Mouse (Mus musculus) hindbrain, embryonic 15.5 days (tissue): ENCODE measurements at regions not wholly inside any gene's neighbourhood (a gene's known extent, or its start where the extent isn't known, plus 50 kb on each side); places are given as distances from the start of the nearest gene placed in this dataset.

Experiments used
- ATAC-seq: fragments of 200-750 bp; cut with Nextera tagmentation; 2 replicates; pipeline ENCODE4 v1.8.0; 2017; ENCODE audit warnings: low read depth, moderate number of reproducible peaks, moderate TSS enrichment; ENCODE audit not compliant: low FRiP score
- H3K27ac ChIP-seq: fragments of 300-500 bp; sonication (generic); replicated peaks from 2 replicates; pipeline ENCODE4 v1.5.1; 2015; ENCODE audit warnings: mild to moderate bottlenecking, inconsistent platforms
- H3K27me3 ChIP-seq: fragments of 300-500 bp; sonication (generic); 2 replicates; pipeline ENCODE4 v1.6.1; 2015; ENCODE audit warnings: control low read depth, inconsistent platforms
- H3K36me3 ChIP-seq: fragments of 300-500 bp; sonication (generic); 2 replicates; pipeline ENCODE4 v1.6.1; 2015; ENCODE audit warnings: control low read depth, inconsistent platforms
- H3K4me1 ChIP-seq: fragments of 300-500 bp; sonication (generic); replicated peaks from 2 replicates; pipeline ENCODE4 v1.6.1; 2015; ENCODE audit warnings: control low read depth, inconsistent platforms
- H3K4me2 ChIP-seq: fragments of 300-500 bp; sonication (generic); 2 replicates; pipeline ENCODE4 v1.6.1; 2015; ENCODE audit warnings: moderate library complexity, mild to moderate bottlenecking, inconsistent platforms
- H3K4me3 ChIP-seq: fragments of 300-500 bp; sonication (generic); 2 replicates; pipeline ENCODE4 v1.5.1; 2015; ENCODE audit warnings: mild to moderate bottlenecking, inconsistent platforms
- H3K9ac ChIP-seq: fragments of 300-500 bp; sonication (generic); 2 replicates; pipeline ENCODE4 v1.6.1; 2015; ENCODE audit warnings: inconsistent platforms
- H3K9me3 ChIP-seq: fragments of 300-500 bp; sonication (generic); 2 replicates; pipeline ENCODE4 v1.6.1; 2016; ENCODE audit warnings: control low read depth, inconsistent platforms
- WGBS: fragments of 180-500 bp; shearing (Covaris S2); methylation state at CpG from one replicate; pipeline ENCODE4 v1.1.7; 2015; 5-methylcytosine and 5-hydroxymethylcytosine counted together

DNA sequence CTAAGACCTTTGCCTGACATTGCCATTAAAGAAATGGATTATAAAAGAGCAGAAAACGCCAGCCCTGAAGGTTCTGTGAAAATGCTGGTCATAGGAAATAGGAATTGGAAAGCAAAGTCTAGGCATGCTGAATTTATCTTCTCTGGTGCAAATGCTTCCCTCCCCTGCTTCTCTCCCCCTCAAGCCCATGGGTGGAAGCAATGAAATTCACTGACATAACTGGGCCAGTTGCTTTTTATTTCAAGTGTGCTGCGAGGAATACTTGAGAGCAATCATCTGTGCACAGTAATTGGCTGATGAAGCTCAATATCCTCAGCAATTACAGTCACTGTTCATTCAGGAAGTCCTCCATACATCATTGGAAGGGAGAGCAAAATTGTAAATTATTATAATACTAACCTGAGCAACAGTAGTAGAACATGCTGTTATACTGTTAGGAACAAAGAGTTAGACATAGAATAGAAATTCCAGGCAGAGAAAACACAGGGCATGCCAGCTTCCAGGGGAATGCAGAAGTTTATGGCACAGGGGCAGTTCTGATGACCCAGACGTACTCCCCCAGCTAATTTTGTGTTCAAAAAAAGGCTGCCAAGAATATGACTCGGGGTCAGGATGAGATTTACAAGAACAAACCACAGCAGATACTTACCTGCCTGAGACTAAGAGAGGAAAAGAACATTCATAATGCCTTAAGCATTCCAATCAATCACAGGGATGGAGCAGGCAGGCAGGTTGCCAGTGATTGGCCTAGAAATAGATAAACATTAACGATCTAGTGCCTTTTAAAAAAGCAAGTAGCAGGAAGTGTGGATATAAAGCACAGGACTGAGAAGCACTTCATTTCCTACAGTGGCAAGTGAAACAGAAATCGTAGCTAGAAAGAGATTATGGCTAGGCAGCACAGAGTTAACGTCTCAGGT is 325.1 kb downstream of the Serpinb8 start:
- ATAC-seq, result peak; percentile 74
- WGBS, result 51% methylated on average over 7 of the region's 7 CpGs
- no peak overlapping the region for H3K4me3 ChIP-seq
- no peaks in the 10 kb centered on the region for H3K36me3 ChIP-seq
- H3K27me3 ChIP-seq, result no peaks in the 10 kb centered on the region
- H3K4me1 ChIP-seq, result peaks cover 13% of the 10 kb centered on the region
- H3K27ac ChIP-seq, result peak overlapping the region; percentile 53
- H3K9me3 ChIP-seq, result no peaks in the 10 kb centered on the region
- no peak overlapping the region for H3K9ac ChIP-seq
- no peak overlapping the region for H3K4me2 ChIP-seq

DNA sequence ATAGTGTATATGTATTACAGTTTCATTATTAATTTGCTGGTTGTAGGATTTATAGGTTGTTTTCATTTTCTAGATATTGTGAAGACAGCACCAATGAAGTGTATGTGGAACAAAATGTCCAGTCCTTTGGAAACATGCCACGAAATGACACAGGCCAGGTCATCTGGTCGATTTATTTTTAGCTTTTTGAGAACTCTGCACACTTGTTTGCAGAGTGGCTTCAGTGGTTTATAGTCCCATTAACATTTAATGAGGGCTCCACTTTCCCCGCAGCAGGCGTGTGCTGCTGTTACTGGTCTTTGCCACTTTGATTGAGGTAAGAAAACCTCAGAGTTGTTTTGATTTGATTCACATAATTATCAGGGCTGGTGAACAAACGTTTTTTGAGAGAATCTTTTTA is 327.2 kb downstream of the Serpinb8 start:
- no peaks in the 10 kb centered on the region for H3K9me3 ChIP-seq
- peaks cover 13% of the 10 kb centered on the region for H3K4me1 ChIP-seq
- no peak overlapping the region for H3K27ac ChIP-seq
- no peak overlapping the region for H3K9ac ChIP-seq
- no peak overlapping the region for H3K4me2 ChIP-seq
- no peak for ATAC-seq
- 69% methylated on average over 5 of the region's 5 CpGs for WGBS
- no peaks in the 10 kb centered on the region for H3K27me3 ChIP-seq
- H3K36me3 ChIP-seq, result no peaks in the 10 kb centered on the region
- no peak overlapping the region for H3K4me3 ChIP-seq

DNA sequence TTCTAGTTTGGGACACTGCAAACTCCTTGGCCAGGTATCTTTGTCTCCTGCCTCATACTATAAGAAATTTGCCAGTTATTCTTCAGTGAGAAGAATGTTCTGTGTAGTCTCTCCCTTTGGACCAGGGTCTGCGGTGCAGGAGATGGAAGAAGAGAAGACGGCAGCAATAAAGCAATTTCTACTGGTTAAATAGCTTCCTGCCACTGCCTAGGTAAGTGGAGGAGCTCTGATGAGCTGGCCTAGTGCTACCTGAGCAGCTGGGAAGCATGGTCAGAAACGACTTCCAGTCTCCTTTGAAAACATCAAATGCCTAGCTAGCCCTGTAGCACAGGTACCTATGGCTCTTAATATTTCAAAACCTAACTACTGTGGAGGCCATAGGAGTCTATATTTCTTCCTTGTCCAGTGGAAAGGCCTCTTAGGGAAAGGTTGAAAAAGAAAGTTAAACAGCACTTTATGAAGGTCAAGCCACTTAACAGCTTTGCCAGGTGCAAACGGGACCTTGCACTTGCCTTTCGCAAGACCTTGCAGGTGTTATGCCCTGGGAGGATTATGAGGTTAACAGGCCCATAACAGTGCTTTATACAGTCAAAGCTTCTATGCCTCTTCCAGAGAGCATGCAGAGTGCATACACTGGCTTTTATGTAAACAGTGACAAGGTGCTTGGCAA is 351.9 kb downstream of the Serpinb8 start:
- no peaks in the 10 kb centered on the region for H3K9me3 ChIP-seq
- WGBS, result 80% methylated on average over 5 of the region's 5 CpGs
- H3K27ac ChIP-seq, result no peak overlapping the region
- H3K4me1 ChIP-seq, result no peaks in the 10 kb centered on the region
- no peak overlapping the region for H3K9ac ChIP-seq
- no peaks in the 10 kb centered on the region for H3K27me3 ChIP-seq
- no peak for ATAC-seq
- H3K36me3 ChIP-seq, result no peaks in the 10 kb centered on the region
- no peak overlapping the region for H3K4me2 ChIP-seq
- H3K4me3 ChIP-seq, result no peak overlapping the region

DNA sequence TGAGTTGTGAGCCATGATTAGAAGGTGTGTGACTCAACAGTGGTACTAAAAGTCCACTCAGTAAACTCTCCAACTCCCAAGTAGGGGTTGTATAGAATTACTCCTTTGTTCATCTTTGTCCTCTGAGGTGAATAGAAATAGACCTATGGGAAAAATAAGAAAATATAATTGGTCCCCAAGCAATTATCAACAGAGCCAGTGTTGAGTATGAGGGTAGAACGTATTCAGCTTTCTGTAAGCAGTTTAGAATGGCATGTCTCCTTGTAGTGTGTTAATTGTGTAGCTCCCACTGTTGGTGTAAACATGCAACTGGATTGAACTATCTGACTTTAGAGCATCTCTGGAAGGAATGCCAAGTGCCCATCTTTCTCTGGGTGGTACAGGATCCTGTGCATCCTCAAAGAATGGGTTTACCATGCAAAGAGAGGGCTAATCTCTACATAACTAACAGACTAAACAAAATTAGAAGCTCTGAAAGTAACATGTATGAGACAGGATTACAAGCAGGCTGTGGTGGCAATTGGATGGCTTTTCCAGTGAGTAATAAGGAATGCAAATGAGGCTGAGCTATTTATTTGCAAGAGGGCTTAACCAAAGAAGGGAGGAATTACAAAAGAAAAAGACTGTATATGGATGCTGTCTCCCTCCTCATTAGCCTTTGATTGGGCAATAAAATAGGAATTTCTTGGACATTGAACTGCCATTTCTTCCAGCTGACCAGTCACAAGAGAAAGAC is 356.6 kb downstream of the Serpinb8 start:
- H3K36me3 ChIP-seq, result no peaks in the 10 kb centered on the region
- H3K9ac ChIP-seq, result no peak overlapping the region
- no peak for ATAC-seq
- WGBS, result 69% methylated on average over 1 of the region's 1 CpGs
- H3K9me3 ChIP-seq, result no peaks in the 10 kb centered on the region
- no peak overlapping the region for H3K4me2 ChIP-seq
- no peak overlapping the region for H3K27ac ChIP-seq
- no peaks in the 10 kb centered on the region for H3K4me1 ChIP-seq
- H3K27me3 ChIP-seq, result no peaks in the 10 kb centered on the region
- H3K4me3 ChIP-seq, result no peak overlapping the region

DNA sequence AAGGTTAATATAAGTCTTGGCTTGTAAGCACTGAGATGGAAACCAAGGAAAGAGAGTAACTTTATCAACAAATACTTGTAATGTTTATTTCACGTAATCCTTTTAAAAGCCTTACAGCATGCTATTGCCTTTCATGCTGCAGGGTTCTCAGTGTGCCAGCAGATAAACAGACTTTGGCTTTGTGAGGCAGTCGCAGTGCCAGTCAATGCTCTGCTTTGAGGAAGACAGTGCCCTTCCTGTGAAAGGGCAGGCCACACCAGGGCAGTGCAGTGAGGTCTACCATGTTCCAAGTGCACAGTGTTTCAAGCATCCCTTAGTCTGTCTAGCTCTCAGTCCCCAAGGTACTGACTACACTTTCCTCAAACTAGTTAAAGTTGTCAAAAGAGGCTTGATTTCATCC is 360.6 kb downstream of the Serpinb8 start:
- 61% methylated on average over 2 of the region's 2 CpGs for WGBS

DNA sequence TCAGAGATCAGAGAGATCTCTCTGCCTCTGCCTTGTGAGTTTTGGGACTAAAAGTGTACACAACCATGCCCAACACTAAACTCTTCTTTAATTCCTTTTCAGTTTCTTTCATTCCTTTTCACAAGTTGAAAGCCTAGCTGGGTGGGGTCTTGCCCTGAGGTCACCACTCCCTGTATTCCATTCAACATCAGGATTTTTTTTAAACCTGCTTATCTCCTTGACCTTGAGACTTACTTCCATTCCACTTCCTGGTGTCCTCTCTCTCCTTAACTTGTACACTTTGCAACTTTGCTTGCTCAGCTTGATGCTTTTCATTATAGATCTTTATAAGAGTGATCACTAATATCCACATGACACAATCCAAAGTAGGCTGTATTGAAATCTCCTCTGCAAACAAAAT is 371.2 kb downstream of the Serpinb8 start:
- H3K27ac ChIP-seq, result no peak overlapping the region
- H3K4me3 ChIP-seq, result no peak overlapping the region
- H3K4me1 ChIP-seq, result no peaks in the 10 kb centered on the region
- no peak overlapping the region for H3K9ac ChIP-seq
- H3K27me3 ChIP-seq, result no peaks in the 10 kb centered on the region
- no peak overlapping the region for H3K4me2 ChIP-seq
- no peaks in the 10 kb centered on the region for H3K9me3 ChIP-seq
- no peak for ATAC-seq
- no peaks in the 10 kb centered on the region for H3K36me3 ChIP-seq

More for the DNA sequence above, 360.6 kb downstream of the Serpinb8 start:
- H3K4me3 ChIP-seq, result no peak overlapping the region
- H3K4me2 ChIP-seq, result no peak overlapping the region
- no peak overlapping the region for H3K27ac ChIP-seq
- no peaks in the 10 kb centered on the region for H3K36me3 ChIP-seq
- H3K4me1 ChIP-seq, result no peaks in the 10 kb centered on the region
- H3K27me3 ChIP-seq, result no peaks in the 10 kb centered on the region
- H3K9me3 ChIP-seq, result no peaks in the 10 kb centered on the region
- ATAC-seq, result no peak
- H3K9ac ChIP-seq, result no peak overlapping the region

DNA sequence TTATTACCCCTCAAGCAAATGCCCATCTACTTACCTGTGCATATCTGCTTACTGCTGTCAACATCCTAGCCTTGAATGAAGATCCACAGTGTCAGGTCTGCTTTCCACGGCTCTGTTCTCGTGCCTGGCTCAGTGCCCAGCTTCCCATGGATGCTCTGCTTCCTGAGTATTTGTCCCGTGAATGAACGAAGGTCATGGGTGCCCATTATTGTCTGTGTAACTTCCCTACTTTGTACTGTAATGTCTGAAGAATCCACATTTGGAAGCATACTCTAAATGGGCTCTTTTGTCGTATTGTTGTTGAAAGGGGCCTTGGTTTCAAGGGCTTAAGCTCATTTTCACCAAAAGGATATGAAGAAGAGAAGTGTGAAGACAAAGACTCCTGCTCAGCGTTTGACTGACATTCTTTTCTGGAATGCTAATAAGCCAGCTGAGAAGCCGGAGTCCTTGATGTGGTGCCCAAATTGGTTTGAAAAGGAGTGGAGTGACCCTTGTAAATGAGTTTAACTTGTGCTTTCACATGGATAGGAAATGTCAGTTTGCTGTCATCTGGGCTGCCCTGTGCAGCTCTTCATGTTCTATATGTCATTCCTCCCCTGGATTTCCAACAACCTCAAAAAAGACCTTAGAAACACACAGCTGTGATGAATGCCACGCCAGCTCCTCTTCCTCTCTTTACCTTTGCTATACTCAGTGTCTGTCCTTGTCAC is 386.0 kb downstream of the Serpinb8 start:
- no peak overlapping the region for H3K27ac ChIP-seq
- H3K27me3 ChIP-seq, result no peaks in the 10 kb centered on the region
- no peaks in the 10 kb centered on the region for H3K36me3 ChIP-seq
- H3K4me3 ChIP-seq, result no peak overlapping the region
- no peak overlapping the region for H3K9ac ChIP-seq
- H3K4me1 ChIP-seq, result 0 out of 2 replicates have a peak, but pooled peaks cover 3% of the 10 kb centered on the region
- no peak overlapping the region for H3K4me2 ChIP-seq
- 23% methylated on average over 8 of the region's 8 CpGs for WGBS
- ATAC-seq, result peak; percentile 27; the same call in 1 of the 2 replicates
- H3K9me3 ChIP-seq, result no peaks in the 10 kb centered on the region

DNA sequence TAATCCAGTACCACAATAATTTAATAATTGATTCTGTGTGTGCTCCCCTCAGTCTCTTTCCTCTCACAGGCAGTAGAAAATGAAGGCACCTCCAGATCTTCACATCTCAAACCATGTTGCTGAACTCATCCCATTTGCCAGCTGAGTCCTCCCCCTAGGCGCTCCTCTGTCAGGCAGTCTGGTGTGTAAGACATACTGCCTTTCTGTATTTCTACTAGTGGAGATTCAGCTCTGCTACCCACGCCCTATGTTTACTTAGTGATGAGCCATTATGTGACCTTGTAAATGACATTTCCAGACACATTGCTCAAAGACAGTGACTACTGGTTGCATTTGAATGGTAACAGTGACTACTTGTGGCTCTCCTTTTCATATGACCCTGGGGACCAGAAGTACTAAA is 387.9 kb downstream of the Serpinb8 start:
- no peak for ATAC-seq
- no peaks in the 10 kb centered on the region for H3K27me3 ChIP-seq
- H3K4me1 ChIP-seq, result 0 out of 2 replicates have a peak, but pooled peaks cover 3% of the 10 kb centered on the region
- H3K4me3 ChIP-seq, result no peak overlapping the region
- H3K9ac ChIP-seq, result no peak overlapping the region
- H3K4me2 ChIP-seq, result no peak overlapping the region
- 60% methylated on average over 2 of the region's 2 CpGs for WGBS
- H3K9me3 ChIP-seq, result no peaks in the 10 kb centered on the region
- H3K27ac ChIP-seq, result no peak overlapping the region
- H3K36me3 ChIP-seq, result no peaks in the 10 kb centered on the region

DNA sequence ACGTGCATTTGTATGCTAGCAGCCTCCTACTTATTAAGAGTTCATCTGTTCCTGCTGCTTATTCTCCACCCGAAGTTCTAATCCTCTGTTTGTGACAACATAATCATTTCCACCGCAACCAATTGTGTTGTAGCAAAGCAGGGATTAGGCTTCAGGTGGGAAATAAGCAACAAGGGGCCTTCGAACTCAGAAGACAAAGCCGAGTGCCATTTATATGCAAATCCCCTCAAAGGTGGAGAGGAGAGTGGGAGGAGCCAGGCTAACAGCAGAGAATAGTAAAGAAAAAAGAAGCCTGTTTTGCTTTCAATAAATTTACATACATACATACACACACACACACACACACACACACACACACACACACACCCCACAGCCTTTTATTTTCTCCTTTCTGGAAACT is 388.6 kb downstream of the Serpinb8 start:
- Histone ChIP-seq H3K27ac (no peak overlapping the region), H3K27me3 (no peaks in the 10 kb centered on the region), H3K9me3 (no peaks in the 10 kb centered on the region), H3K4me2 (no peak overlapping the region), H3K36me3 (no peaks in the 10 kb centered on the region), H3K9ac (no peak overlapping the region), H3K4me3 (no peak overlapping the region), H3K4me1 (0 out of 2 replicates have a peak, but pooled peaks cover 3% of the 10 kb centered on the region)
- no peak for ATAC-seq
- 21% methylated on average over 5 of the region's 5 CpGs for WGBS

DNA sequence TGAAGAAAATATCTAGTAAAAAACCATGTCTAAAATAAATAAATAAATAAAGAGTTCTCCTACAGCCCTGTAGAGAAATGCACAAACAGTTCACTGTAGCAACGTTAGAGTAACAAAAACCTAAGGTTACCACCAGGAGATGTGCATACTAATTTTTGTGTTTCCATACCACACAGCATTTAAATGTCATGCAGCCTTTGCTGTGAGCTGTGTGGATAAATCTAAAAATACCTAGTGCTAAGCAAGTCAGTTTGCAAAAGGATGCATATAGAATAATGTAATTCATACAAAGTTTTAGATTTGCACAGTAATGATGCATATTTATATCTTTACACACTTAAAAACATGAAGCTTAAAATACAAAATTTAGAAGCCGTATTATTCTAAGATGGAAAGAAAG is 395.8 kb downstream of the Serpinb8 start:
- no peak for ATAC-seq
- no peak overlapping the region for H3K4me2 ChIP-seq

DNA sequence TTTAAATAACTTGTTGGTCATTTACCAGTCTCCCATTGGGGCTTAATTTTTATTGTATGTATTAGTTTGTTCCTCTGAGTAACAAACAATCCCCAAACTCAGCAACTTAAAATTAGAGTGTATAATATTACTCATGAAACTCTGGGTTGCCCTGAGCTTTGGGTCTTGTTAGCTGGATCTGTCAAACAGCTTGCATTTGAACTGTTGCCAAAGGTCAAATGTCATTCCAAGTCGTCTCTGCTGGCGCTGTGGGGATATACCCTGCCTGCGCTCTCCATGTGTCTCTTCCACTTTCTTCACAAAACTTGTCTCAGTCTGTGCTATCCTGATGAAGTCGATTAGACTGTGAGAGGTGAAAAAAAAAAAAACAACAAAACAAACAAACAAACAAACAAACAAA is 398.3 kb downstream of the Serpinb8 start:
- H3K4me1 ChIP-seq, result no peaks in the 10 kb centered on the region
- H3K9ac ChIP-seq, result no peak overlapping the region
- WGBS, result 62% methylated on average over 4 of the region's 4 CpGs

More for the DNA sequence above, 395.8 kb downstream of the Serpinb8 start:
- no peak overlapping the region for H3K4me3 ChIP-seq
- WGBS, result 91% methylated on average over 2 of the region's 2 CpGs
- H3K9me3 ChIP-seq, result no peaks in the 10 kb centered on the region
- H3K4me1 ChIP-seq, result no peaks in the 10 kb centered on the region
- H3K27me3 ChIP-seq, result no peaks in the 10 kb centered on the region
- H3K27ac ChIP-seq, result no peak overlapping the region
- no peaks in the 10 kb centered on the region for H3K36me3 ChIP-seq
- H3K9ac ChIP-seq, result no peak overlapping the region

More for the DNA sequence above, 398.3 kb downstream of the Serpinb8 start:
- Histone ChIP-seq H3K36me3 (no peaks in the 10 kb centered on the region), H3K4me3 (no peak overlapping the region), H3K9me3 (no peaks in the 10 kb centered on the region), H3K27me3 (no peaks in the 10 kb centered on the region), H3K4me2 (no peak overlapping the region), H3K27ac (no peak overlapping the region)
- no peak for ATAC-seq
